Mouse (Mus musculus) left cerebral cortex, adult 2 months (tissue): Measurements from ENCODE around the gene Atraid. TPM values are rescaled to one million over a fixed set of nuclear protein-coding genes. Genes with fewer than 3 reads are reported as not detected.

ENCODE experiments used
- DNase-seq, 2 experiments: peaks; one replicate each; pipeline ENCODE4 v3.0.0; 2021 to 2022; ENCODE audit warnings: low spot score in 2 of 2, mixed read lengths in 1 of 2; ENCODE audit errors: extremely low spot score in 1 of 2
- H3K27ac ChIP-seq: fragments of 200-600 bp; 2 replicates; pipeline ENCODE4 v1.8.1; 2022
- H3K4me3 ChIP-seq: fragments of 200-600 bp; 2 replicates; pipeline ENCODE4 v1.8.1; 2022
- CTCF ChIP-seq: fragments of 200-600 bp; IDR thresholded peaks from 2 replicates; pipeline ENCODE4 v1.8.1; 2022; ENCODE audit warnings: antibody characterized with exemption, mild to moderate bottlenecking, moderate library complexity
- intact Hi-C: fragments of 180-260 bp; cut with DNase I; formaldehyde crosslinking; loops from one replicate; pipeline ENCODE4 v1.15.1; 2025
- total RNA-seq, 2 experiments: library from RNA; stranded (reverse); gene quantifications; 2 replicates each; pipeline ENCODE4 v1.2.3; 2021

Gene Atraid
- total RNA-seq, 2 experiments from 2014 or later: 67.1 to 68.9 TPM

DNA sequence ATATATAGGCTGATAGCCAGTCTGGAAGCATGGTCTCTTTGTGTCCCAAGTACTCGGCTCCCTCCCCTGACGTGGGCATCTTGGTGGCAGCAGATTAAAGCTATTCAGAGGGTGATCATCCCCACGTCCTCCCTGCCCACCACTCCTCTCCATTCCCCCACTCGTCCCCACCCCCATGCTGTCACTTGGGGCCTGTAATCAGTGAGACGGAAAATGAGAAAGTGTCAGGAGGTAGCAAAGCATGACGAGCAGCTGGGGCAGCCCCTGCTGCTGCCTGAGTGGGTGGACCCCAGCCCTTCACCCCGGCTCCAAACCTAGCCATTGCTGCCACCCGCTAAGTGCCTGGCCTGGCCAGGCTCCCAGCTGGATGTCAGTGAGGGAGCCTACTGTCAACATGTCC, 35.8 kb downstream of the Atraid start:
- intact Hi-C loops: no loop called here
- no peak for TF ChIP-seq CTCF
- Histone ChIP-seq H3K4me3 (no peak overlapping the region), H3K27ac (no peak overlapping the region)
- DNase-seq: no peak

- no peak for DNase-seq
- intact Hi-C loops: no loop called here
- TF ChIP-seq CTCF: no peak; the same call in 1 of the 2 replicates
Measured at GRCm38 (mm10) chr5:31086606-31087005, 38.5 kb downstream of the Atraid start.

GRCm38 (mm10) chr5:31087131-31087530, 39.0 kb downstream of the Atraid start:
- TF ChIP-seq CTCF: no peak
- intact Hi-C loops: no loop called here
- H3K4me3 ChIP-seq: no peak overlapping the region
- no peak overlapping the region; the same call in 1 of the 2 replicates for H3K27ac ChIP-seq
- no peak for DNase-seq

More at GRCm38 (mm10) chr5:31086606-31087005, 38.5 kb downstream of the Atraid start:
- Histone ChIP-seq H3K27ac (no peak overlapping the region; the same call in 1 of the 2 replicates), H3K4me3 (no peak overlapping the region)

DNA sequence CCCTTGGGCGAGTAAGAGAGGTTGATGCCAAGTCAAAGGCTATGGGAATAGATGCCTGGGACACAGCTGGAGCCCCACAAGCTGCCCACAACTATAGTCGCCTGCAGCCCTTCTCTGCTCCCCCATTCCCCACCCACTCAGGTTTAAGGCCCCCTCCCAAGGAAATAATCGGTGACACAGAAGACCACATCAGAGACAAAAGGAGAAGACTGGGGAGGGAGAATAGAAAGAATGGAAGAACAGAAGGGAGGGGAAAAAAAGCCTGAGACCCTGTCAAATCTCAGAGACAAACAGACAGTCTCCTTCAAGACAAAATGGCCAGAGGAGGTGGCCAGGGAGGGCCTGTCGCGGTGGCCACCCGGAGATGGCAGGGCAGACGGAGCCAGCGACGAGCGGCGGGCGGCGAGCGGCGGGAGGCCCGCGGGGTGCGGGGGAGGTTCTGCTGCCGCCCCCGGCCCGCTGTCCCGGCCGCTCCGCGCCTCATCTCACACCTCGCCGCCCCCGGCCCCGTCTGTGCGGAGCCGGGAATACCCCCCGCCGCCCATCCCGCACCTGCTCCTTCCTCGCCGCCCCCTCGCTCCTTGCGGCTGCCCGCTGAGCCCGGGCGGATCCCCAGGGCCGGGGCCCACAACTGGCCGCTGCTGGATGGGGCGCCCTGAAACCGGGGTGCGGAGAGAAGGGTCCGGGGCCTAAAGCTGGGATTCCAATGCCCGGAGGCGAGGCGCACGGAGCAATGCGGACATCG, 44.3 kb downstream of the Atraid start:
- Histone ChIP-seq H3K4me3 (peak overlapping the region; percentile 61), H3K27ac (peak overlapping the region; percentile 93)
- TF ChIP-seq CTCF: no peak
- intact Hi-C loops: loop anchor here (1.0 kb wide), 2 partner anchors 29 to 99 kb away; no protein-coding TSS in a partner anchor
- DNase-seq: peak; percentile 49 to 79

GRCm38 (mm10) chr5:31093151-31094041, 45.3 kb downstream of the Atraid start:
- intact Hi-C loops: loop anchor here (1.0 kb wide), 1 partner anchor 13 kb away; no protein-coding TSS in a partner anchor
- no peak for TF ChIP-seq CTCF
- Histone ChIP-seq H3K27ac (peak overlapping the region; percentile 93), H3K4me3 (peak overlapping the region; percentile 61)
- peak in 1 of 2 experiments; percentile 68 for DNase-seq

DNA sequence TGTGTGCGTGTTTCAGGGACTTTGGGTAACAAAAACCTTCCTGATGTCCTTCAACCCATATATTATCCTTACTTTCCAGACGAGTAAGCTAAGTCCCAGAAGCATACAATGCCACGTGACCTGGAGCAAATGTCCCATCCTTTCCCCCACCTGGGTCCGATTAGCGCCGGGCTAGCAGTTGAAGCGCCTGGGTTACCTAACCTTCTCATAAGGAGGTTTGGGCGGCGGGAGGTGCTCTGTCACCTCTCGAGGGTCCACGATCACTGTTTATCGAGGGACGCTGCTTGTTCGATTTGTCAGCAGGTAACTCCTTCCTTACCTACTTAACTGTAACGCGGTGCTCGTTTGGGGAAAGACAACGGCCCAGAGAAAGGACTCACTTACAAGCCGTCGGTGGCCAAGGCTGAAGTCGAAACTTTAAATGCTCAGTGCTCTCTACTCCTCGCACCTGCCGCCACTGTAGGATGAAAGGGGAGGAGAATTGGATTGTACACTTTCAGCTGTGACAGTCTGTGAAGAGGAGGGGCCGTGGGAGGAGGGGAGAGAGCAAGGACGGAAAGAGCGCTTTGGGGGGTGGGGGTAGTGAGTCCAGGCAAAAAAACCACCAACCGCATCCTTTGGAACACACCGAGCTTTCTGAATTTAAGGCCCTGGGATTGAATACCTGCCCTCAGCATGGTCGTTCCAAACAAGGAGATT, 46.1 kb downstream of the Atraid start:
- DNase-seq: peak in 1 of 2 experiments; percentile 59
- Histone ChIP-seq H3K27ac (peak overlapping the region; percentile 44), H3K4me3 (peak overlapping the region; percentile 33)
- no peak for TF ChIP-seq CTCF
- intact Hi-C loops: loop anchor here (1.0 kb wide), 1 partner anchor 14 kb away; no protein-coding TSS in a partner anchor

DNA sequence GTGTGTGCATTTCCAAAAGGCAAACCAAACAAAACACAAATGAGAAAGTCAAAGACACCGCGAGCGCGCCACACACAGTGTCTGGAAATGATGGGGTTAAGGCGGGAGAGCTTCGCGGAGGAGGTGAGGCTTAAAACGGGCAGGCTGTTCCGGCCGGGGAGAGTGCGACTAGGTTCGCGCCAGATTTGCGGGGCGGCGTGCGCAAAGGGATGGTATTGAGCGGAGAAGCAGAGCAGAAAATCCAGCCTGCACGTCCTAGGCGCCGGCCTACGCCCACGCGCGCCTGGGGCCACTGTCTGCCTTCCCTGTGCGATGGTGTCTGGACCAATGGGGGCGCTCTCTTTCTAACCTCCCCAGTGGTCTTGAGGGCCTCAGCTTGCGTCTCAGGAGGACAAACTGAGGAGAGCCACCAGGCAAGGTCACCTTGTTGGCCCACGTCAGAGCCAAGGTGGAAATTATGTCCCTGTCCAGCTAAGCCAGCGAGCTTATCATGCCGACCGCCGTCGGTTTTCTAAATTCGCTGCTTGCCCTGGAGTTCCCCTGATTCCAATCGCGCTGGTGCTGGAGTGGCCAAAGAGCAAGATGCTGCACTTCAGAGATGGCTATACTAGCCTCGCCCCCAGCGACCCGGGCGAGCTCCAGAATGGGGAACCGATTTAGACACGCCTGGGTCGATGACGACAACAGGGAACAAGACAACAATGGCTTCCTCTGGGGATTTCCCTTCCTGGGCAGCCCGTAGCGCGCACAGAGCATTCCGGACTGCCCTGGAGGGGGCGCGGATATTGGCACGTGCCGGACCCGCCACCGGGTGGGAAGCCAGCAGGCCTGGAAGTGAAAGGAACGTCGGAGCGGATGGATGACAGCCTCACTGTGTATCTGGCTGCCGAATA, 46.9 kb downstream of the Atraid start:
- Histone ChIP-seq H3K27ac (no peak overlapping the region; the same call in 1 of the 2 replicates), H3K4me3 (peak overlapping the region; percentile 33)
- intact Hi-C loops: loop anchor here (1.0 kb wide), 1 partner anchor 15 kb away; no protein-coding TSS in a partner anchor
- TF ChIP-seq CTCF: no peak; the same call in none of the 2 replicates
- DNase-seq: peak in 1 of 2 experiments; percentile 62

DNA sequence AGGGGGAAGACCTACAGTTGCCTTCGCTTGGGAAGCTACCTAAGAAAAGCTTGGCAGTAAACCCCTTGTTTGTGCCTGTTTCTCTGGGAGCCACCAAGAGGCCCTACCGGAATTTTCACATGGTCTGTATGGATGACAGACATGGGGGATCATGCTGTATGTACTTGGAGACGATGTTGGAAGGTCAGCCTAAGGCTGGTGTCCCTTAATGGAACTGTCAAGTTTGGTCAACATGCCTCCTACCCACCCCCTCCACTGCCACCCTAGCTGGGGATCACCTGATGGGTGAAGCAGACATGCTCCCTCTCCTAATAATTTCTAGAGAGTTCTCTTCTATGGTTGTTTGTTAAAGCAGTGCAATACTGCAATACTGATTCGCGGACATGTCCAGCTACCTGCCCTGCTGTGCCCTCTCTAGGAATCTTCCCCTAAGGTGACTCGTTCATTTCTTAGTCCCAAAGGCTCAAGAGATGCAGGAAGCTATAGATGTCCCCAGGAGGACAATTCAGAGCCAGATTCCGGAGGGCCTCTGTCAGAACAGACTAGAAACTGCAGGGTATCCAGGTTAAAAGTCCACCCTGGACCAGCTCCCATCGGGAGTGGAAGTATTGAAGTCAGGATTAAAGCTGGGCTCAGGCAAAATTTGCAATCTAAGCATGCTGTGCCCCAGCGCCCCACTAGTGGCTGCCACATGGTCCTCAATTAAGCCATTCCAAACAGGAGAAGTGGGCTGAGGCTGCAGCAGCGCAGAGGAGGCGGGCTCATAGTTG, 47.8 kb downstream of the Atraid start:
- Histone ChIP-seq H3K27ac (no peak overlapping the region), H3K4me3 (peak overlapping the region; percentile 33)
- intact Hi-C loops: no loop called here
- TF ChIP-seq CTCF: no peak; the same call in 1 of the 2 replicates
- no peak for DNase-seq

Other genes with a start within 250 kb of the Atraid start
- 100 to 1,000 TPM; 219 to 236 TPM for gene Mapre3, start 233.7 kb upstream of the Atraid start, total RNA-seq
- gene Tmem214, start 180.3 kb upstream of the Atraid start, total RNA-seq: 10 to 100 TPM; 64.2 to 71.0 TPM
- gene Agbl5, start 159.6 kb upstream of the Atraid start, total RNA-seq: 10 to 100 TPM; 17.2 to 17.8 TPM
- 100 to 1,000 TPM in 1 of 2 experiments, 10 to 100 TPM in 1; 91.9 to 106 TPM for gene Ost4, start 140.5 kb upstream of the Atraid start, total RNA-seq
- gene Emilin1, start 134.9 kb upstream of the Atraid start, total RNA-seq: 1 to 10 TPM; 3.0 to 3.3 TPM
- gene Khk, start 126.9 kb upstream of the Atraid start, total RNA-seq: 10 to 100 TPM; 15.3 to 19.3 TPM
- gene Cgref1, start 102.7 kb upstream of the Atraid start, total RNA-seq: 10 to 100 TPM; 24.2 to 26.0 TPM
- 100 to 1,000 TPM; 129 to 134 TPM for gene Preb, start 88.0 kb upstream of the Atraid start, total RNA-seq
- gene Tcf23, start 79.7 kb upstream of the Atraid start, total RNA-seq: under 1 TPM; 0.12 to 0.23 TPM
- gene Slc5a6, start 612 bp downstream of the Atraid start, total RNA-seq: 10 to 100 TPM; 16.7 to 19.3 TPM
- 10 to 100 TPM; 23.4 to 27.6 TPM for gene Cad, start 6.5 kb downstream of the Atraid start, total RNA-seq
- not detected for gene Dnajc5g, start 58.0 kb downstream of the Atraid start, total RNA-seq
- gene Slc30a3, start 59.9 kb downstream of the Atraid start, total RNA-seq: 100 to 1,000 TPM; 162 to 184 TPM
- gene Trim54, start 68.4 kb downstream of the Atraid start, total RNA-seq: 1 to 10 TPM; 2.0 to 2.2 TPM
- 1 to 10 TPM; 1.3 to 1.8 TPM for gene Ucn, start 90.5 kb downstream of the Atraid start, total RNA-seq
- 10 to 100 TPM; 47.8 to 49.2 TPM for gene Mpv17, start 105.9 kb downstream of the Atraid start, total RNA-seq
- gene Gm29609, start 131.6 kb downstream of the Atraid start, total RNA-seq: 1 to 10 TPM; 3.0 to 3.2 TPM
- gene Gtf3c2, start 131.8 kb downstream of the Atraid start, total RNA-seq: 10 to 100 TPM; 56.8 to 61.1 TPM
- 10 to 100 TPM; 75.1 to 76.6 TPM for gene Snx17, start 144.9 kb downstream of the Atraid start, total RNA-seq
- gene Eif2b4, start 145.1 kb downstream of the Atraid start, total RNA-seq: 10 to 100 TPM; 39.7 to 43.7 TPM
- 10 to 100 TPM; 28.0 to 31.4 TPM for gene Zfp513, start 154.0 kb downstream of the Atraid start, total RNA-seq
- 10 to 100 TPM; 72.6 to 78.5 TPM for gene Ppm1g, start 172.4 kb downstream of the Atraid start, total RNA-seq
- gene Nrbp1, start 192.6 kb downstream of the Atraid start, total RNA-seq: 10 to 100 TPM; 82.3 to 86.0 TPM
- gene Gm9970, start 192.9 kb downstream of the Atraid start, total RNA-seq: not detected
- gene Krtcap3, start 203.4 kb downstream of the Atraid start, total RNA-seq: 1 to 10 TPM; 3.2 to 3.6 TPM
- gene Ift172, start 242.8 kb downstream of the Atraid start, total RNA-seq: 100 to 1,000 TPM; 106 to 107 TPM
- gene Fndc4, start 247.8 kb downstream of the Atraid start, total RNA-seq: 100 to 1,000 TPM; 147 to 157 TPM
- not detected for gene Gckr, start 249.1 kb downstream of the Atraid start, total RNA-seq